ENCODE assay signal across 9 mouse cellular contexts in the genomic region with DNA sequence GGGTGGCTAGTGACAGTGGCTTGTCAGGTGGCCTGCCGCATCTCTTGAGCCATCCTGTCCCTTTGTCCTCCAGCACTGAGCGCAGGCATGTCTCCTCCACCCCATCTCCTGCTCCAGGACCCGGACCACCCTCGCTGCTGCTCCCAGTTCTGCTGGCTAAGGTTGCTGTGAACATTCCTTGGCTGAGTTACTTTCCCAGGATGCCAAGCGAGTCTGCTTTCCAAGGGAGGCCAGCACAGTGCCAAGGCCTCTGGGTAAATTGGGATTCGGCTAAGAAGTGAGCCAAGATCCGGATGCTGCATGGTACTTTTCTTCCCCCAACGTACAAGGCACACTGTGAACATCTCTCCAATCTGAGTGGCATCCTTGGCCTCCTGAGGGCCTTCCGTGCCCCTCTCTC.
DNase-seq lines count a peak whose midpoint lies in the region; ATAC-seq lines count a peak whose summit lies in the region.
"Had no signal": no experiment of that assay in that cellular context is flagged by ENCODE, and none has a peak within 500 bp of the region (broad histone marks: within the 10 kb centered on the region; RNA-seq: fewer than 3 reads in every experiment).

No protein-coding gene starts in this region.

- ATAC-seq in frontal cortex, adult (ENCODE audit: low TSS enrichment): peak; percentile 92

- DNase-seq in heart, adult 11 months: peak; percentile 91
- DNase-seq in heart, postnatal 4 days: no peak
- peak; percentile 42 for DNase-seq in brain, embryonic 18.5 days (ENCODE audit: low read depth, low spot score)
- DNase-seq in left cerebral cortex, adult 9 months (ENCODE audit: low spot score in 2 of 2): peak; percentile 9 to 58
- DNase-seq in ovary, postnatal 36 days (ENCODE audit: low spot score): no peak
- DNase-seq in kidney, postnatal 4 days: no peak
- DNase-seq in spleen, postnatal 14 days (ENCODE audit: low spot score in 2 of 2): no peak
- DNase-seq: lung, embryonic 14.5 days had no signal

Comparison
In these comparisons a context has a peak if more than half of its experiments do, and no peak if none do; other contexts are left out.
1. DNase-seq: peak in heart, adult 11 months (single experiment), brain, embryonic 18.5 days (single experiment) and left cerebral cortex, adult 9 months (2 of 2); none in heart, postnatal 4 days (single experiment), ovary, postnatal 36 days (single experiment), kidney, postnatal 4 days (0 of 2) and spleen, postnatal 14 days (0 of 2).